Mouse (Mus musculus) forebrain, postnatal 0 days (tissue): ENCODE results near the gene Spata21. TPM values are rescaled to one million over a fixed set of nuclear protein-coding genes. Genes with fewer than 3 reads are reported as not detected.

Experiments
- ATAC-seq: fragments of 200-750 bp; cut with Nextera tagmentation; 2 replicates; pipeline ENCODE4 v1.8.0; 2017; ENCODE audit warnings: mild to moderate bottlenecking, moderate library complexity
- DNase-seq: peaks from one replicate; pipeline ENCODE4 v3.0.0-alpha.2; 2015
- H3K27ac ChIP-seq: fragments of 300-500 bp; sonication (generic); 2 replicates; pipeline ENCODE4 v1.5.1; 2014; ENCODE audit warnings: low read depth, mild to moderate bottlenecking, antibody characterized with exemption, low read length, moderate library complexity, mixed read lengths
- H3K27me3 ChIP-seq: fragments of 300-500 bp; sonication (generic); 2 replicates; pipeline ENCODE4 v1.6.1; 2014; ENCODE audit warnings: mild to moderate bottlenecking, low read length, mixed read lengths; ENCODE audit not compliant: insufficient read depth
- H3K36me3 ChIP-seq: fragments of 300-500 bp; sonication (generic); 2 replicates; pipeline ENCODE4 v1.6.1; 2014; ENCODE audit warnings: mild to moderate bottlenecking, moderate library complexity; ENCODE audit not compliant: insufficient read depth
- H3K4me1 ChIP-seq: fragments of 300-500 bp; sonication (generic); 2 replicates; pipeline ENCODE4 v1.6.1; 2014; ENCODE audit warnings: antibody characterized with exemption; ENCODE audit not compliant: insufficient read depth
- H3K4me2 ChIP-seq: fragments of 300-500 bp; sonication (generic); 2 replicates; pipeline ENCODE4 v1.6.1; 2014; ENCODE audit warnings: low read depth, mild to moderate bottlenecking, moderate library complexity
- H3K4me3 ChIP-seq: fragments of 300-500 bp; sonication (generic); 2 replicates; pipeline ENCODE4 v1.5.1; 2014; ENCODE audit warnings: low read depth, low read length, mixed read lengths
- H3K9ac ChIP-seq: fragments of 300-500 bp; sonication (generic); 2 replicates; pipeline ENCODE4 v1.6.1; 2014; ENCODE audit warnings: mild to moderate bottlenecking
- H3K9me3 ChIP-seq: fragments of 300-500 bp; sonication (generic); 2 replicates; pipeline ENCODE4 v1.6.1; 2016; ENCODE audit warnings: low read length
- CTCF ChIP-seq: sonication (generic); IDR thresholded peaks from 2 replicates; pipeline ENCODE4 v1.5.1; 2016; ENCODE audit warnings: antibody characterized with exemption, control low read depth, low read depth
- WGBS: fragments of 180-500 bp; shearing (Covaris S2); extraction: QIAGEN DNeasy Blood & Tissue Kit; methylation state at CpG from one replicate; pipeline ENCODE4 v1.1.7; 2014; 5-methylcytosine and 5-hydroxymethylcytosine counted together
- polyA plus RNA-seq: library from polyadenylated mRNA; unstranded; fragments of >200 nt; fragmentation: Nextera tagmentation; extraction: Ambion mirVana; gene quantifications from 2 replicates; pipeline ENCODE4 v1.2.1, GENCODE M21; 2015
- total RNA-seq: library from RNA; depleted of rRNA; stranded (reverse); fragments of >200 nt; gene quantifications from 2 replicates; pipeline ENCODE4 v1.2.3, GENCODE M21; 2014

Gene Spata21
- total and polyA plus RNA-seq, 2 experiments from 2014 or later = 0.67 to 0.68 TPM

DNA sequence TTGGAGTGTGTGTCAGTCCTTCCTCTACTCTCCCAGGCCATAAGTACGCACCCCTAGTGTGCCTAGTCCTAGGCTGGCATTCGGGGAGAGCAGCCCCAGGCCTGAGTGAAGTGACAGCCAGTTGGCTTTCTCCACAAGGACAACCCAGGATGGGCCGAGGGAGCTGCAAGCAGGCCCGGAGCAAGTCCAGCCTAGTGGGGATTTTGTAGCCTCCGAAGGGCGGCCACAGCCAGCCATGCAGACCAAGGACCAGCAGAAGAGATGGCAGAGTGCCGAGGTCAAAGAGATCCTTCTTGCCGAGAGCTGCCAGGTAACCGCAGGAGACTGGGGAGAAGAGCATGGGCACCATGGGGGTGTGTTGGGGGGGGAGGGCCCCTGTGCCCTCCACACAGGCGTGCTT, 6.9 kb downstream of the Spata21 start:
- WGBS = 79% methylated on average over 10 of the region's 10 CpGs
- Histone ChIP-seq H3K9me3 (no peaks in the 10 kb centered on the region), H3K4me1 (no peaks in the 10 kb centered on the region), H3K4me3 (no peak overlapping the region), H3K27ac (no peak overlapping the region), H3K9ac (no peak overlapping the region), H3K36me3 (no peaks in the 10 kb centered on the region), H3K4me2 (no peak overlapping the region), H3K27me3 (no peaks in the 10 kb centered on the region)
- TF ChIP-seq CTCF = no peak
- ATAC-seq = no peak
- DNase-seq = no peak

DNA sequence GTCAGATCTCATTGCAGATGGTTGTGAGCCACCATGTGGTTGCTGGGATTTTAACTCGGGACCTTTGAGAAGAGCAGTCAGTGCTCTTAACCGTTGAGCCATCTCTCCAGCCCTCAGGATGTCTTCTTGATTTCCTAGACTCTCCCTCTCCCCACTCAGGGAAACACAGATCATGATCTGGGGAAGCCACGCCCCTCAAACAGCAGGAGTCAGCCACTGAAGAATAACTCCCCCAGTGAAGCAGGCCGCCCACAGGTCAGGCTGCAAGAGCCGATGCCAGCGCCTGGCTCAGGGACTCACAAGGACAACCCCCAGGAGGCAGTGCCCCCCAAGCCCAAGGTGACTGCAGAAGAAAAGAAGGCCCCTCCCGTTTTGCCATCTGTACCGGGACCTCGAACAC, 8.6 kb downstream of the Spata21 start:
- no peak for TF ChIP-seq CTCF
- no peaks in the 10 kb centered on the region for H3K36me3 ChIP-seq
- H3K27me3 ChIP-seq = no peaks in the 10 kb centered on the region
- H3K4me3 ChIP-seq = no peak overlapping the region
- H3K9ac ChIP-seq = no peak overlapping the region
- 11% methylated on average over 9 of the region's 9 CpGs for WGBS
- ATAC-seq = no peak
- no peak for DNase-seq
- no peak overlapping the region for H3K27ac ChIP-seq
- no peaks in the 10 kb centered on the region for H3K9me3 ChIP-seq
- no peak overlapping the region for H3K4me2 ChIP-seq
- H3K4me1 ChIP-seq = no peaks in the 10 kb centered on the region

DNA sequence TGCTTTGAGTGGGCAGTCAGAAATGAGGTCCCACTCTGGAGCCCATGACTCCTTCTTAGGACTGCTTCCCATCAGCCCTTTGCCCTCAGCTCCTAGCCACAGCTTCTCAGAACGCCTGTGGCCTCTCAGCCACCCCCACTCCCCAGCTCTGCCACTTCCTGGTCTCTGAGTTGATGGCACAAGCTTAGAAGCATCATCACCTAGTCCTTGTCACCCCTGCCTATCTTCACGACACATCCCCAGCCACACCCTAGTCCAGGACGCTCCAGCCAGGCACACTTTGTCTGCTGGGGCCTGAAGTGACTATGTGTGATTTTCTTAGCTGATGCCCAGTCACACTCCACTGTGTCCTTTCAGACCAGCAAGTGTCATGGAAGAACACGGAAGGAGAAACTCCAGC, 10.8 kb downstream of the Spata21 start:
- WGBS = 87% methylated on average over 4 of the region's 4 CpGs
- ATAC-seq (no peak), DNase-seq (no peak)
- Histone ChIP-seq H3K9ac (no peak overlapping the region), H3K4me3 (no peak overlapping the region), H3K27me3 (no peaks in the 10 kb centered on the region), H3K4me2 (no peak overlapping the region), H3K27ac (no peak overlapping the region), H3K4me1 (no peaks in the 10 kb centered on the region), H3K9me3 (no peaks in the 10 kb centered on the region), H3K36me3 (no peaks in the 10 kb centered on the region)
- TF ChIP-seq CTCF = no peak

DNA sequence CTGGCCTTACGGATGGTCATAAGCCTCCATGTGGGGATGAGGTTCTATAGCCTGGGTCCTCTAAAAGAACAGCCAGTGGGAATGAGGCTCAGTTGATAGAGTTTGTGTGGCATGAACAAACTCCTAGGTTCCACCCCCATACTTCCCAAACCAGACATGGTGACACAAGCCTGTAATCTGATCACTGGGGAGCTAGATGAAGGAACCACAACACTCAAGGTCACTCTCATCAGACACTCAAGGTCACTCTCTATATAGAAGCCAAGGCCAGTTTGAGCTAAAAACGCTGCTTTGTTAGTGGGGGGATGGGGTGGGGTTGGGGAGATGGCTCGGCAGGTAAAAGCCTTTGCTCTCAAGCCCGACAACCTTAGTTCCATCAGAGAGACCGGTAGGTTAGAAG, 11.8 kb downstream of the Spata21 start:
- Histone ChIP-seq H3K4me1 (no peaks in the 10 kb centered on the region), H3K9ac (no peak overlapping the region), H3K4me2 (no peak overlapping the region), H3K36me3 (no peaks in the 10 kb centered on the region), H3K27ac (no peak overlapping the region), H3K4me3 (no peak overlapping the region), H3K9me3 (no peaks in the 10 kb centered on the region), H3K27me3 (no peaks in the 10 kb centered on the region)
- DNase-seq (no peak), ATAC-seq (no peak)
- WGBS = 75% methylated on average over 5 of the region's 5 CpGs
- TF ChIP-seq CTCF = no peak

DNA sequence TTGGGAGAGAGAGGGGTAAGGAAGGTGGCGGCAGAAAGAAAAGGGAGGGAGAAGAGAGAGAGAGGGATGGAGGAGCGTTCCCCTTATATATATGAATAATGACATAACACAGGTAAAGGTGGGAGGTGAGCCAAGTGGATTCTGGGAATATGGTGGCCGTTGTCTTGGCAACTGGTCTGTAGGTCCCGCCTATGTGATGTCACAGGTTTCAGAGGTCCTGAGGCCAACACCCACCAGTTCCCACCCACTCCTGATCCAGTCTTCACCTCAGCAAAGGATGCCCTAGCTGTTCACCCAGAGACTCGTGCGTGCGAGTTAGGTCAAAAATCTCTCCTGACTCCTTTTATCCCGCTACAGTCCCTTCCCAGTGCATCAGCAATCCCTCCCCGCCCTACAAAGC, 13.2 kb downstream of the Spata21 start:
- 89% methylated on average over 9 of the region's 9 CpGs for WGBS
- Histone ChIP-seq H3K9me3 (no peaks in the 10 kb centered on the region), H3K4me3 (no peak overlapping the region), H3K27me3 (no peaks in the 10 kb centered on the region), H3K4me2 (no peak overlapping the region), H3K9ac (no peak overlapping the region), H3K36me3 (no peaks in the 10 kb centered on the region), H3K4me1 (no peaks in the 10 kb centered on the region), H3K27ac (no peak overlapping the region)
- no peak for TF ChIP-seq CTCF
- ATAC-seq = no peak
- no peak for DNase-seq

DNA sequence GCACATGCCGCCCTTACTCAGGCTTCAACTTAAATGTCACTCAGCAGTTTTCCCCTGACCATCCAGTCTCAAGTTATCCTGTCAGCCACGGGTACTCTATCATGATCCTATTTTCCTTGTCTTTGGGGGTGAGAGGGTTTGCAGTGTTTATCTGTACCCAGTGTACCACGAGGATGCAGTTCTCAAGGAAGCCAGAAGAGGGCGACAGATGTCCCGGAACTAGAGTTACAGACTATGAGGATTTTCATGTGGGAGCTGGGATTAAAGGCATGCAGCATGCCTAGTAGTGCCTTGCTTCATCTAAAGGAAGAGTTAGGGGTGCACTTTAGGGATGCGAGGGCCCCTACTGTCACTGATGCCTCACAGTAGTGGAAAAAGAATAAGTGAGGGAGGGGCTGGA, 13.7 kb downstream of the Spata21 start:
- DNase-seq = peak; percentile 16
- WGBS = 73% methylated on average over 6 of the region's 6 CpGs
- peak; percentile 52 for TF ChIP-seq CTCF

DNA sequence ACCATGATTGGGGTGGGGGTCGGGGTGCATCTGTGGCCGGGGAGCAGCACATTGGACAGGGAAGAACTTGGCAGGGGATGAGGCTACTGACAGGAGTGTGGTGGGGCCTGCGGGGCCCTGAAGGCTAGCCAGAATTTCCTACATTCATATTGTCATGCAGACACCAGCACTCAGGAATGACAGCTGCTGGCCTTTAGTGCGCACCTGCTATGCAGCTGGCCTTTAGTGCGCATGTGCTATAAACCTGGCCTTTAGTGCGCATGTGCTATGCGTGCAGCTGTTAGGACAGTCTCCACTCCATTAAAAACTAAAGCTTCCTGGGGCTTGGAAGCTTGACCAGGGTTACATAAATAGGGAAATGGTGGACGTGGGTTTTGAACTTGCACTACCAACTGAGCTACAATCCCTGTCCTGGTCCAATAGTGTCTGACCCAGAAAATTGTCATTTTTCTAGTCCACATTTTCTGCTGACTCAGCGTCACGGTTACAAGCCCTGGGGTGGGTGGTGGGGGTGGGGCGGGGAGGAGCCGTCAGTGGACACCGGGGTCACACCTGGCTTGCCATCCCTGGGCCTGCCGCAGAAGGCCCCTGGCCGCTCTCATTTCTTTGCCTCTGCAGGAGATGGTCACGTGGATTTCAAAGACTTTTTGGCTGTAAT, 18.5 kb downstream of the Spata21 start:
- no peak for TF ChIP-seq CTCF
- Histone ChIP-seq H3K4me3 (no peak overlapping the region), H3K9ac (no peak overlapping the region), H3K4me2 (no peak overlapping the region), H3K27me3 (no peaks in the 10 kb centered on the region), H3K4me1 (no peaks in the 10 kb centered on the region), H3K27ac (no peak overlapping the region), H3K9me3 (no peaks in the 10 kb centered on the region), H3K36me3 (no peaks in the 10 kb centered on the region)
- DNase-seq (no peak), ATAC-seq (no peak)
- 89% methylated on average over 16 of the region's 16 CpGs for whole genome bisulfite sequencing

More for the DNA sequence above, 13.7 kb downstream of the Spata21 start:
- Histone ChIP-seq H3K9me3 (no peaks in the 10 kb centered on the region), H3K27me3 (no peaks in the 10 kb centered on the region), H3K4me2 (no peak overlapping the region), H3K27ac (no peak overlapping the region), H3K36me3 (no peaks in the 10 kb centered on the region), H3K4me3 (no peak overlapping the region), H3K9ac (no peak overlapping the region), H3K4me1 (no peaks in the 10 kb centered on the region)
- ATAC-seq = no peak
